Mouse (Mus musculus) liver, embryonic 16.5 days (tissue): Measurements from ENCODE around the gene Mgll. TPM values are rescaled to one million over a fixed set of nuclear protein-coding genes. Genes with fewer than 3 reads are reported as not detected.

Source experiments
- ATAC-seq: fragments of 200-750 bp; cut with Nextera tagmentation; 2 replicates; pipeline ENCODE4 v1.8.0; 2017; ENCODE audit warnings: low read depth, mild to moderate bottlenecking, moderate number of reproducible peaks, moderate library complexity
- H3K27ac ChIP-seq: fragments of 300-500 bp; sonication (generic); 2 replicates; pipeline ENCODE4 v1.5.1; 2014; ENCODE audit warnings: mild to moderate bottlenecking, low read length
- H3K27me3 ChIP-seq: fragments of 300-500 bp; sonication (generic); 2 replicates; pipeline ENCODE4 v1.6.1; 2014; ENCODE audit warnings: low read depth, low read length, mixed read lengths; ENCODE audit not compliant: control insufficient read depth, insufficient read depth
- H3K36me3 ChIP-seq: fragments of 300-500 bp; sonication (generic); 2 replicates; pipeline ENCODE4 v1.6.1; 2014; ENCODE audit warnings: mild to moderate bottlenecking; ENCODE audit not compliant: control insufficient read depth, insufficient read depth
- H3K4me1 ChIP-seq: fragments of 300-500 bp; sonication (generic); 2 replicates; pipeline ENCODE4 v1.6.1; 2014; ENCODE audit warnings: low read depth, low read length, mixed read lengths; ENCODE audit not compliant: control insufficient read depth
- H3K4me2 ChIP-seq: fragments of 300-500 bp; sonication (generic); 2 replicates; pipeline ENCODE4 v1.6.1; 2014; ENCODE audit warnings: low read depth, low read length, mixed read lengths
- H3K4me3 ChIP-seq: fragments of 300-500 bp; sonication (generic); 2 replicates; pipeline ENCODE4 v1.5.1; 2014; ENCODE audit warnings: low read depth, mild to moderate bottlenecking, low read length
- H3K9ac ChIP-seq: fragments of 300-500 bp; sonication (generic); 2 replicates; pipeline ENCODE4 v1.6.1; 2014; ENCODE audit warnings: low read depth, low read length
- H3K9me3 ChIP-seq: fragments of 300-500 bp; sonication (generic); replicated peaks from 2 replicates; pipeline ENCODE4 v1.6.1; 2016; ENCODE audit warnings: low read length; ENCODE audit not compliant: control insufficient read depth
- WGBS: fragments of 180-500 bp; shearing (Covaris S2); extraction: QIAGEN DNeasy Blood & Tissue Kit; methylation state at CpG from one replicate; pipeline ENCODE4 v1.1.7; 2014; ENCODE audit not compliant: insufficient replicate concordance; 5-methylcytosine and 5-hydroxymethylcytosine counted together
- polyA plus RNA-seq: library from polyadenylated mRNA; unstranded; fragments of >200 nt; fragmentation: Nextera tagmentation; extraction: Ambion mirVana; gene quantifications from 2 replicates; pipeline ENCODE4 v1.2.1, GENCODE M21; 2015

Gene Mgll
- polyA plus RNA-seq, 1 experiment from 2014 or later, result 62.3 TPM

DNA sequence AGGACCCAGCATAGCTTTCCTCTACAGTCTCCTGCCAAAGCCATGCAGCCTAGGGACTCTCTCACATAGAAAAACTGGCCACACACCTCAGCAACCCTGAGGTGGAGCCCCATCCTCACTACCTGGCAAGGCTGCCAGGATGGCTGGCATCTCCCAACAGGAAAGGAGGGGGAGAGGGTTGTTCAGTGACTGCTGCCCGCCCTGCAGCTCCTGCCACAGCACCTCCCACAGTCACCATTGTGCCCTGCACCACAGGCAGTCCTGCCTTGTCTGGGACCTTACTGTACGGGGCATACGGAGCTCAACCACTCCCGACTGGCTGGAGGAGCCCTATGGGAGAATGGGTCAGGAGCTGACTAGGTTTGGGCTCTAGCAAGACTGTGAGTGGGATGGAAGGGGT lies 57.7 kb downstream of the Mgll start:
- Histone ChIP-seq H3K4me3 (no peak overlapping the region), H3K9me3 (no peaks in the 10 kb centered on the region), H3K9ac (peak overlapping the region; percentile 43), H3K4me2 (no peak overlapping the region; the same call in 1 of the 2 replicates), H3K4me1 (peaks cover 50% of the 10 kb centered on the region), H3K27ac (peak overlapping the region; percentile 93), H3K27me3 (no peaks in the 10 kb centered on the region), H3K36me3 (no peaks in the 10 kb centered on the region)
- WGBS, result 73% methylated on average over 4 of the region's 4 CpGs
- no peak for ATAC-seq

DNA sequence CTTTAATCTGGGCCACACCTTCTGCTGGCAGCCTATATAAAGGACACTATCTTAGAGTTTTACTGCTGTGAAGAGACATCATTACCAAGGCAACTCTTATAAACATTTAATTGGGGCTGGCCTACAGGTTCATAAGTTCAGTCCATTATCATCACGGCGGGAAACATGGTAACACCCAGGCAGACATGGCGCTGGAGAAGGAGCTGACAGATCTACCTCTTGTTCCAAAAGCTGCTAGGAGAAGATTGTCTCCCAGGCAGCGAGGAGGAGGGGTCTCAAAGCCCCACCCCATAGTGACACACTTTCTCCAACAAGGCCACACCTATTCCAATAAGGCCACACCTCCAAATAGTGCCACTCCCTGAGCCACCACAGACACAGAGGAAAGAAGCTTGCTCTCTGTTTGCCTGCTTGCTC lies 58.8 kb downstream of the Mgll start:
- Histone ChIP-seq H3K27ac (peak overlapping the region; percentile 93), H3K36me3 (no peaks in the 10 kb centered on the region), H3K4me3 (no peak overlapping the region), H3K27me3 (no peaks in the 10 kb centered on the region), H3K4me1 (peaks cover 48% of the 10 kb centered on the region), H3K9me3 (no peaks in the 10 kb centered on the region), H3K9ac (peak overlapping the region; percentile 43), H3K4me2 (peak overlapping the region; percentile 47)
- 27% methylated on average over 4 of the region's 4 CpGs for WGBS
- peak; percentile 92 for ATAC-seq

DNA sequence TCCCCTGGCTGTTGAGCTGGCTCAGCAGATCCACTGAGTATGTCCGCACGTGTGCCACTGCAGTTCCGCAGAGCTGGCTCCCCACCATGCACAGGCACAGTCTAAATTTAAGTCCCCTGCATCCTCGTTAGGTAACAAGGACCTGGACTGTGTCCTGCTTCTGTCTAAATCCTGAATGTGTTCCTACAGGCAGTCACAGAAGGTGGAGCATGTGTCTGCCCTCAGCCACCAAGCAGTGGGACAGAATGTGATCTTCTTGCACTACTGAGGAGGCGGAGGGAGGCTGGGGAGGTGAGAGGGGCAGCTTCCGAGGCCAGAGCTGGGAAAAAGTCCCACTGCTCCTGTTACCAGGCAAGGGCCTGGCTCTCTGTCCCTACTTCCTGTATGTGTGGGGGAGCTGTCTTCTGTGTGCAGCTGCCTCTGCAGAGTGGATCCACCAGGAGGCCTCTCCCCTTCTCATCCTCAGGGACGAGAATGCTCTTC lies 60.5 kb downstream of the Mgll start:
- 66% methylated on average over 7 of the region's 7 CpGs for WGBS
- peak overlapping the region; percentile 43 for H3K27ac ChIP-seq
- peaks cover 46% of the 10 kb centered on the region for H3K4me1 ChIP-seq
- H3K4me3 ChIP-seq, result no peak overlapping the region
- no peak overlapping the region; the same call in 1 of the 2 replicates for H3K9ac ChIP-seq
- H3K4me2 ChIP-seq, result no peak overlapping the region
- no peaks in the 10 kb centered on the region for H3K27me3 ChIP-seq
- no peaks in the 10 kb centered on the region for H3K36me3 ChIP-seq
- ATAC-seq, result no peak
- no peaks in the 10 kb centered on the region for H3K9me3 ChIP-seq

DNA sequence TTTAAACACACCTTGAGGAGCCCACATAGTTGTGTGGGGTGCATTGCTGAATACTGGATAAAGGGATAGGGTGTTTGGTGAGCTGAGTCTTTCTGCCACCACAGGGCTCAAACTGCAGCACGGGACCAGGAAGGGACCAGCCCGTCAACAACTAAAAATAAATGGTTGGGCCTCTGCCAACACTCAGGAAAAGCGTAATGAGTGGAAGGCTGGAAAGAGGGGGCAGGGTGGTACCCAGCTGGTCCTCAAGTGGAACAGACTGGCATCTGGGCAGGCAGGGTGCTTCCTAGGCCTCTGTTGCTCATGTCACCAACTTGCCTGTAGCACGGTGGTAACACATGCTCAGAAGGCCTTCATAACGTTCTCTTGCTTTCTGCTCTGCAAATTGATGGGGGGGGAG lies 61.1 kb downstream of the Mgll start:
- H3K27me3 ChIP-seq, result no peaks in the 10 kb centered on the region
- no peak overlapping the region for H3K4me2 ChIP-seq
- 74% methylated on average over 5 of the region's 5 CpGs for WGBS
- no peak overlapping the region for H3K9ac ChIP-seq
- H3K27ac ChIP-seq, result peak overlapping the region; percentile 43; the same call in 1 of the 2 replicates
- no peaks in the 10 kb centered on the region for H3K36me3 ChIP-seq
- H3K9me3 ChIP-seq, result no peaks in the 10 kb centered on the region
- no peak for ATAC-seq
- H3K4me3 ChIP-seq, result no peak overlapping the region
- peaks cover 46% of the 10 kb centered on the region for H3K4me1 ChIP-seq

DNA sequence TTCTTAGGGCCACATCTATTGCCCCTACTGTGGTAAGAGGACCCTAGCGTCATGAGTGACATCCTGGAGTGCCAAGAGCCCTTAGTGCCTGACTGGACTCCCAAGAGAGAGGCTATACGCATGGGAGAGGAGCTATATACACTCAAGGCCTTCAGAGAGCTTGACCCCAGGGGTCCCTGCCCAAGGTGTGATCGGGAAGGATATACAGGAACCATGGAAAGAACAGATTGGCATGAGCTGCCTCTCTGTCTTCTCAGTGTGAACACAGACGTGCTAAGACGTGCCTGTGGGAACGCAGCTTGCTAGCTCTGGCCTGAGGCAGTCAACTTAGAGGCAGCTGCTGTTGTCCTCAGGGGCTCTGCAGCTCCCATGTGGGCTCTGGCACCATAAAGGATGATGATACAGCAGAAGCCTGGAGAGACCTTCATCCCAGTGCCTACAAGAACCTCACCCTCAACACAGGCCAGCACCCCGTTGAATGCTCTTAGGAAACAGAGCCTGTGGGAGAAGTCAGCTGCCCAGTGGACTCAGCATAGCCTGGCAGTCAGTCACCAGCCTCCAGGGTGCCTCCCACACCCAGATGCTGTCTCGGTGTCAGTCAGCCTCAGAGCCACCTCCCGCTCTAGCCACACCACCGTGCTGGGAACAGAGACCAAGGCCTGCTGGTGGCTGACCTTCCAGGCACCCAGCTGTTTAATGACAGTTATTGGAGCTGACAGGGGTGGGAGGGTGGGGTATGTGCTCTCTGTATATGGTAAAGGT lies 61.8 kb downstream of the Mgll start:
- ATAC-seq, result no peak
- H3K36me3 ChIP-seq, result no peaks in the 10 kb centered on the region
- H3K27me3 ChIP-seq, result no peaks in the 10 kb centered on the region
- H3K9ac ChIP-seq, result no peak overlapping the region
- H3K9me3 ChIP-seq, result no peaks in the 10 kb centered on the region
- 80% methylated on average over 10 of the region's 10 CpGs for WGBS
- H3K4me2 ChIP-seq, result no peak overlapping the region
- peaks cover 51% of the 10 kb centered on the region for H3K4me1 ChIP-seq
- H3K27ac ChIP-seq, result no peak overlapping the region
- no peak overlapping the region for H3K4me3 ChIP-seq

DNA sequence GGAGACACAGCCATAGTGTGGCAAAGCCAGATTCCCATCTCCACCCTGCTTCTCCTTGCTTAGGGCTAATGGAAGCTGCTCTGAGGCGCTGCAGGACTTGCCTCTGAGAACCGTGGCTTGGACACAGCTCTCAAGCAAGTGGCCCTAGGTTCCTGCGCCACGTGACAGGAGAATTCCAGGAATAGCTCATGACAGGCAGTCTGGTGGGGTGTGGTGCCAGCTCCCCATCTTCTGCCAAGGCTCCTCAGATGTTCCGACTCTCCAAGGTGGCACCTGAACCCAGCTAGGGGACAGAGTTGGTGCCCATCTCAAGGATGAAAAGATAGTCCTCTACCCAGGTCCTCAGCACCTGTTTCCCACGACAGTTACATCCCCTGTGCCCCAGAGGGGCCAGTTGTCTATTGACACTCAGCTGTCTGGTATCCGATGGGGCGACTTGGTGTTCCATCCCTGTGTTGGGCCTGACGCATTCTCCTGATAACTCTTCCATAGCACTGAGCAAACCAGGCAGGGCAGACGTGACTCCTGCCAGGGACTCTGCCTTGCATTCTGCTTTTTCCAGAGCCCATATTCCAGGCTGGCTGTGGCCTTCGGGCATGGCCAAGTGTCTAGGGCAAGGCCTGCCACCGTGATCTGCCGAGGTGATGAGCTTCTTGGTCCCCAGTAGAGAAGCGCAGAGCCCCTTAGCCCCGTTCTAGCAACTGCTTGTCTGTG lies 62.7 kb downstream of the Mgll start:
- no peaks in the 10 kb centered on the region for H3K36me3 ChIP-seq
- H3K4me2 ChIP-seq, result no peak overlapping the region
- H3K27ac ChIP-seq, result no peak overlapping the region
- H3K27me3 ChIP-seq, result no peaks in the 10 kb centered on the region
- ATAC-seq, result no peak
- H3K9ac ChIP-seq, result no peak overlapping the region
- H3K4me1 ChIP-seq, result peaks cover 43% of the 10 kb centered on the region
- H3K4me3 ChIP-seq, result no peak overlapping the region
- no peaks in the 10 kb centered on the region for H3K9me3 ChIP-seq
- WGBS, result 80% methylated on average over 15 of the region's 15 CpGs

DNA sequence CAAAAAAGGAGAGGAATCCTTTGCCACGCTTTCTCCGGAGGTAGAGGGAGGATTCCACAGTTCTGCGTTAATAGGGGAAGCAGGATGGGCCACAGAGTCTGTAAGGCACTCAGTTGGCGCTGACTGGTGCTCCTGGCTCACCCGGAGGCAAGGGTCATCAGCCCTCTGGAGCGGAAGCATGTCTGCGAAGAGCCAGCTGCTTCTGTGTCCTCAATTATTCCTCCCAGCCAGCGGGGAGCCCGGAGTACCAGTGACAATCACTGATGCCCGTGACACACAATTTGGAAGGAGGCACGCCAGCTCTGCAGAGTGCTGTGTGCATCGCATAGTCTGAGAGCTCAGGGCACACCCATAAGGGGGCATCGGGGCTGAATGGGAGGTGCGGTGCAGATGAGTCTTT lies 63.3 kb downstream of the Mgll start:
- WGBS, result 78% methylated on average over 14 of the region's 14 CpGs

DNA sequence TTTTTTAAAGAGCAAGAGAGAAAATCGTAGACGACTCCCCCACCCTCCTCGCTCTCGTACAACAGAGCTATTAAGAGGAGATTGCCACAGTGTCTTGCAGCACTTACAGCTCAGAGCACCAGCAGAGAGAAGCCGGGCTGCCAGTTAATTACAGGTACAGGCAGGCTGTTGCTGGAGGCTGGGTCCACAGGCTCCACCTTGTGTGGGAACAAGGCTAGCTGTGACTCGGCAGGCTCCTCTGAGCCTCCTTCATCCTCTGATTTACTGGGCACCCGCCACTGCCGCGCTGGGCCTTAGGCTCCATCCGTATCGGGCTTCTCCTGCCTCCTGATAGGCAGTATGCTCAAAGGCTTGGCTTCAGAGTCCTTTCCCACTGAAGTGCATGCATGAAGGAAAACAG lies 64.0 kb downstream of the Mgll start:
- Histone ChIP-seq H3K4me3 (no peak overlapping the region), H3K36me3 (no peaks in the 10 kb centered on the region), H3K4me2 (no peak overlapping the region), H3K27me3 (no peaks in the 10 kb centered on the region), H3K9ac (no peak overlapping the region), H3K9me3 (no peaks in the 10 kb centered on the region), H3K27ac (no peak overlapping the region), H3K4me1 (peaks cover 31% of the 10 kb centered on the region)
- WGBS, result 85% methylated on average over 11 of the region's 11 CpGs
- no peak for ATAC-seq

More for the DNA sequence above, 63.3 kb downstream of the Mgll start:
- Histone ChIP-seq H3K27me3 (no peaks in the 10 kb centered on the region), H3K4me1 (peaks cover 37% of the 10 kb centered on the region), H3K9ac (no peak overlapping the region), H3K36me3 (no peaks in the 10 kb centered on the region), H3K9me3 (no peaks in the 10 kb centered on the region), H3K4me3 (no peak overlapping the region), H3K27ac (no peak overlapping the region), H3K4me2 (no peak overlapping the region)
- ATAC-seq, result no peak

DNA sequence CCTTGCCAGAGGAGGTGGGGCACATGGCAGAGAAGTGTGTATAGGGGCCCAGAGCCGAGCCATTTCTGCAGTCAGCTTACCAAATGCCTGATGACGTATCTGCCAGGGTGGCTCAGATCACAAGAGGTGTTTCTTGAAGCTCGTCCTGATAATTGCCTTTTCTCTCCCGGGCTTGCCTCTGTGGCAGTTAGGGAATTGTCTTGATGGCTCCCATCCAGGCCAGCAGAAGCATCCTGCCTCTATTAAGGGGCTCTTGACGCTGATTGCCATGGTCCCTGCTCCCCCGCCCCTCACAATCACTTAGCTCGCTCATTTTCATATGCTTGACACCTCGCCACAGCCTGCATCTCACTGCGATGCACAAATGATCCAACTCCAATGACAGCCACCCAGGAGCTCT lies 67.1 kb downstream of the Mgll start:
- H3K27me3 ChIP-seq, result no peaks in the 10 kb centered on the region
- 64% methylated on average over 9 of the region's 9 CpGs for WGBS
- no peaks in the 10 kb centered on the region for H3K9me3 ChIP-seq
- H3K36me3 ChIP-seq, result no peaks in the 10 kb centered on the region
- no peak overlapping the region for H3K4me3 ChIP-seq
- no peak overlapping the region for H3K4me2 ChIP-seq
- H3K4me1 ChIP-seq, result peaks cover 10% of the 10 kb centered on the region
- ATAC-seq, result no peak
- no peak overlapping the region for H3K27ac ChIP-seq
- H3K9ac ChIP-seq, result no peak overlapping the region
